Mouse (Mus musculus): ENCODE data around the gene Gne. TPM values are rescaled to one million over a fixed set of nuclear protein-coding genes. Genes with fewer than 3 reads are reported as not detected.

Gene Gne
- total RNA-seq, 2 experiments from 2014 or later, result 33.7 to 38.5 TPM

- intact Hi-C loops (cut with DNase I), result no loop called here
- peak; percentile 46 for DNase-seq
Measured at GRCm38 (mm10) chr4:44028303-44029135, 55.5 kb downstream of the Gne start.

- intact Hi-C loops (cut with DNase I), result no loop called here
- no peak for DNase-seq
Measured at GRCm38 (mm10) chr4:44025570-44025969, 58.4 kb downstream of the Gne start.

- intact Hi-C loops (cut with DNase I), result no loop called here
- DNase-seq, result no peak
Measured at GRCm38 (mm10) chr4:44024241-44024640, 59.7 kb downstream of the Gne start.

- intact Hi-C loops (cut with DNase I), result no loop called here
- no peak for DNase-seq
Measured at GRCm38 (mm10) chr4:44023681-44024080, 60.3 kb downstream of the Gne start.

- DNase-seq, result no peak
- intact Hi-C loops (cut with DNase I), result no loop called here
Measured at GRCm38 (mm10) chr4:44022766-44023165, 61.2 kb downstream of the Gne start.

GRCm38 (mm10) chr4:44022323-44022722, 61.7 kb downstream of the Gne start:
- intact Hi-C loops (cut with DNase I), result no loop called here
- no peak for DNase-seq

- intact Hi-C loops (cut with DNase I), result no loop called here
- DNase-seq, result no peak
Measured at GRCm38 (mm10) chr4:44016791-44017190, 67.2 kb downstream of the Gne start.

GRCm38 (mm10) chr4:44016071-44016470, 67.9 kb downstream of the Gne start:
- intact Hi-C loops (cut with DNase I), result no loop called here
- no peak for DNase-seq

GRCm38 (mm10) chr4:44013391-44014070, 70.4 kb downstream of the Gne start:
- intact Hi-C loops (cut with DNase I), result no loop called here
- DNase-seq, result no peak

GRCm38 (mm10) chr4:44012376-44013367, 71.3 kb downstream of the Gne start:
- intact Hi-C loops (cut with DNase I), result no loop called here
- DNase-seq, result peak; percentile 95

- no peak for DNase-seq
- intact Hi-C loops (cut with DNase I), result no loop called here
Measured at GRCm38 (mm10) chr4:44011799-44012198, 72.2 kb downstream of the Gne start.

- no peak for DNase-seq
- intact Hi-C loops (cut with DNase I), result no loop called here
Measured at GRCm38 (mm10) chr4:44010893-44011292, 73.1 kb downstream of the Gne start.

- DNase-seq, result no peak
- intact Hi-C loops (cut with DNase I), result no loop called here
Measured at GRCm38 (mm10) chr4:44010176-44010575, 73.8 kb downstream of the Gne start.

- intact Hi-C loops (cut with DNase I), result no loop called here
- DNase-seq, result no peak
Measured at GRCm38 (mm10) chr4:44004623-44005409, 79.2 kb downstream of the Gne start.

GRCm38 (mm10) chr4:44004126-44004525, 79.9 kb downstream of the Gne start, which contains the start of gene Clta:
TSS of gene Clta (plus strand) at chr4:44004452.
- intact Hi-C loops (cut with DNase I), result no loop called here

GRCm38 (mm10) chr4:44003622-44004021, 80.4 kb downstream of the Gne start:
- DNase-seq, result no peak
- intact Hi-C loops (cut with DNase I), result no loop called here

More at GRCm38 (mm10) chr4:44004126-44004525, 79.9 kb downstream of the Gne start, which contains the start of gene Clta:
- DNase-seq, result no peak

- no peak for DNase-seq
- intact Hi-C loops (cut with DNase I), result no loop called here
Measured at GRCm38 (mm10) chr4:43994342-43994741, 89.6 kb downstream of the Gne start.

- intact Hi-C loops (cut with DNase I), result no loop called here
- no peak for DNase-seq
Measured at GRCm38 (mm10) chr4:43993072-43993471, 90.9 kb downstream of the Gne start.

- intact Hi-C loops (cut with DNase I), result no loop called here
- no peak for DNase-seq
Measured at GRCm38 (mm10) chr4:43988976-43989375, 95.0 kb downstream of the Gne start.

- intact Hi-C loops (cut with DNase I), result loop anchor here (5.0 kb wide), 1 partner anchor 222 kb away; no protein-coding TSS in a partner anchor
- no peak for DNase-seq
Measured at GRCm38 (mm10) chr4:43984326-43984725, 99.7 kb downstream of the Gne start.
